Mouse (Mus musculus): ENCODE measurements at regions not wholly inside any gene's neighbourhood (a gene's known extent, or its start where the extent isn't known, plus 50 kb on each side); places are given as distances from the start of the nearest gene placed in this dataset.

GRCm38 (mm10) chr12:112274026-112274425 is 128.0 kb downstream of the Kif26a start:
- 88% methylated on average over 6 of the region's 6 CpGs for WGBS
- H3K4me3 ChIP-seq (ENCODE audit: insufficient read depth, low read depth, low read length) = no peak overlapping the region
- no peak for DNase-seq (ENCODE audit: extremely low read depth, low read depth, low spot score)

DNA sequence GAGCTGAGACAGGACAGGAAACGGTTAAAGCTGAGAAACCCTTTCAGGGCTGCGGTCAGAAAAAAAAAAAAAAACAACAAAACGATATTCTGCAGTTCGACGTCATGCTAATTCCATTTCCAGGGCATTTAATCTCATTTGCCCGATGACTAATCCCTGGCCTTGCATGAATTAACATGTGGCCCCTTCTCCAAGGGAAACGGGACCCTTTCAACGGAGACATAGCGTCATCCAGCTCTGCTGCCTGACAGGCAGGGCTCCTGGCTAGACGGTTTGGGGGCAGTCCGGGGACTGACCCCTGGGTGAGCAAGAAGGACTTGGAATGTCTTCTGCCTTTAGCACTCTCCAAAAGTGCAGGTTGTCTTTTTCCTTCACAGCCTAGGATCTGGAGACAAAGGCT is 128.7 kb downstream of the Kif26a start:
- Histone ChIP-seq H3K9ac (ENCODE audit: low read depth, low read length) (no peak overlapping the region), H3K79me2 (ENCODE audit: control insufficient read depth, insufficient read depth, low read length) (no peaks in the 10 kb centered on the region), H3K27ac (replicated peaks; ENCODE audit: insufficient read depth, low read depth, low read length) (no peak overlapping the region), H3K27me3 (ENCODE audit: control insufficient read depth, insufficient read depth, low read length) (no peaks in the 10 kb centered on the region), H3K4me1 (ENCODE audit: control insufficient read depth, insufficient read depth, low read length) (no peaks in the 10 kb centered on the region), H3K4me3 (ENCODE audit: insufficient read depth, low read depth, low read length) (no peak overlapping the region), H3K36me3 (ENCODE audit: control insufficient read depth, insufficient read depth, low read length) (no peaks in the 10 kb centered on the region)
- DNase-seq (ENCODE audit: extremely low read depth, low read depth, low spot score) = no peak
- 67% methylated on average over 11 of the region's 11 CpGs for WGBS
- TF ChIP-seq CTCF (IDR thresholded peaks at IDR 0.05; ENCODE audit: low read depth, low read length) (no peak), POLR2A (IDR thresholded peaks at IDR 0.05; ENCODE audit: extremely low read depth, insufficient read depth, low read length) (no peak)

More at GRCm38 (mm10) chr12:112274026-112274425, 128.0 kb downstream of the Kif26a start:
- Histone ChIP-seq H3K27ac (replicated peaks; ENCODE audit: insufficient read depth, low read depth, low read length) (no peak overlapping the region), H3K79me2 (ENCODE audit: control insufficient read depth, insufficient read depth, low read length) (no peaks in the 10 kb centered on the region), H3K36me3 (ENCODE audit: control insufficient read depth, insufficient read depth, low read length) (no peaks in the 10 kb centered on the region), H3K4me1 (ENCODE audit: control insufficient read depth, insufficient read depth, low read length) (no peaks in the 10 kb centered on the region), H3K9ac (ENCODE audit: low read depth, low read length) (no peak overlapping the region), H3K27me3 (ENCODE audit: control insufficient read depth, insufficient read depth, low read length) (no peaks in the 10 kb centered on the region)
- no peak for TF ChIP-seq POLR2A (IDR thresholded peaks at IDR 0.05; ENCODE audit: extremely low read depth, insufficient read depth, low read length)
- TF ChIP-seq CTCF (IDR thresholded peaks at IDR 0.05; ENCODE audit: low read depth, low read length) = no peak

DNA sequence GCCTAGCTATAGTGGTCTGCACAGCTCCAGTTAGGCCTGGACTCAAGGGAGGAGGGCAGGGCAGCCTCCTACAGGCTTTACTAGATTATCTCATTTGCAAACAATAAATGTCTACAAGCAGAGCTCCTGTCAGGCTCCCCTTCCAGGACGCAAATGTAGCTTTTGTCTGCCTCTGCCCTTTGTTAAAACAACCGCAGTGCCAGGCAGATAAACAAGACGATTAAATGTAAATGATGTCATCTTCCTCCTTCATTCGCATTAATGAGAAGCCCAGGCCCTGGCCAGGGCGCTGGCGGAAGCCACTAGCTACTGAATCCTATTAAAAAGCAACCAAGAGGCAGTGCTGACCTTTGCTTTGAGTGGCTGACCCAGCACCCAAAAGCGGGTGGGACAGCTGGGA is 130.6 kb downstream of the Kif26a start:
- Histone ChIP-seq H3K27ac (replicated peaks; ENCODE audit: insufficient read depth, low read depth, low read length) (no peak overlapping the region), H3K4me1 (ENCODE audit: control insufficient read depth, insufficient read depth, low read length) (no peaks in the 10 kb centered on the region), H3K4me3 (ENCODE audit: insufficient read depth, low read depth, low read length) (no peak overlapping the region), H3K36me3 (ENCODE audit: control insufficient read depth, insufficient read depth, low read length) (no peaks in the 10 kb centered on the region), H3K9ac (ENCODE audit: low read depth, low read length) (no peak overlapping the region), H3K27me3 (ENCODE audit: control insufficient read depth, insufficient read depth, low read length) (no peaks in the 10 kb centered on the region), H3K79me2 (ENCODE audit: control insufficient read depth, insufficient read depth, low read length) (no peaks in the 10 kb centered on the region)
- 56% methylated on average over 7 of the region's 7 CpGs for WGBS
- DNase-seq (ENCODE audit: extremely low read depth, low read depth, low spot score) = no peak
- TF ChIP-seq CTCF (IDR thresholded peaks at IDR 0.05; ENCODE audit: low read depth, low read length) (no peak), POLR2A (IDR thresholded peaks at IDR 0.05; ENCODE audit: extremely low read depth, insufficient read depth, low read length) (no peak)

DNA sequence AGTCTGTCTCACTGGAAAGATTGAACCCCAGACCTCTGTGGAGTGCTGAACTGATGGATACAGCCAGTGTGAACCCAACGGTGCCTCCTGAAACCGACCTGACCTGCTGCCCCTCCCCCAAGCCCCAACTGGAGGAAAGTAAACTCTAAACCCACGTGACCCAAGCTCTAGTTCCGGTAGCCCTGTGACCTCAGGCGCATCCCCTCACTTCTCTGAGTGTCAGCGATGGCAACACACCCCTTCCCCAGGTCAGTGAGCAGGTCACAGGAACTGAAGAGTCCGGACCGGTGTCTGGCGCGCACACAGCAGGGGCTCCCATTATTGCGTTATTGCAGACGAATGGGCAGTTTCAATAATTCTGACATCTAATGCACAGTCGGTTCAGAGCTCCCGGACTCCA is 131.5 kb downstream of the Kif26a start:
- H3K9ac ChIP-seq (ENCODE audit: low read depth, low read length) = no peak overlapping the region
- H3K27ac ChIP-seq (replicated peaks; ENCODE audit: insufficient read depth, low read depth, low read length) = no peak overlapping the region
- no peak overlapping the region for H3K4me3 ChIP-seq (ENCODE audit: insufficient read depth, low read depth, low read length)
- no peak for TF ChIP-seq CTCF (IDR thresholded peaks at IDR 0.05; ENCODE audit: low read depth, low read length)
- TF ChIP-seq POLR2A (IDR thresholded peaks at IDR 0.05; ENCODE audit: extremely low read depth, insufficient read depth, low read length) = no peak
- no peaks in the 10 kb centered on the region for H3K4me1 ChIP-seq (ENCODE audit: control insufficient read depth, insufficient read depth, low read length)
- 44% methylated on average over 14 of the region's 14 CpGs for WGBS
- H3K27me3 ChIP-seq (ENCODE audit: control insufficient read depth, insufficient read depth, low read length) = no peaks in the 10 kb centered on the region
- no peaks in the 10 kb centered on the region for H3K79me2 ChIP-seq (ENCODE audit: control insufficient read depth, insufficient read depth, low read length)
- H3K36me3 ChIP-seq (ENCODE audit: control insufficient read depth, insufficient read depth, low read length) = no peaks in the 10 kb centered on the region
- DNase-seq (ENCODE audit: extremely low read depth, low read depth, low spot score) = no peak

GRCm38 (mm10) chr12:112285096-112285495 is 139.1 kb downstream of the Kif26a start:
- TF ChIP-seq CTCF (IDR thresholded peaks at IDR 0.05; ENCODE audit: low read depth, low read length) (no peak), POLR2A (IDR thresholded peaks at IDR 0.05; ENCODE audit: extremely low read depth, insufficient read depth, low read length) (no peak)
- H3K27ac ChIP-seq (replicated peaks; ENCODE audit: insufficient read depth, low read depth, low read length) = no peak overlapping the region
- H3K79me2 ChIP-seq (ENCODE audit: control insufficient read depth, insufficient read depth, low read length) = no peaks in the 10 kb centered on the region
- H3K4me3 ChIP-seq (ENCODE audit: insufficient read depth, low read depth, low read length) = no peak overlapping the region
- no peaks in the 10 kb centered on the region for H3K36me3 ChIP-seq (ENCODE audit: control insufficient read depth, insufficient read depth, low read length)
- no peaks in the 10 kb centered on the region for H3K27me3 ChIP-seq (ENCODE audit: control insufficient read depth, insufficient read depth, low read length)
- no peak overlapping the region for H3K9ac ChIP-seq (ENCODE audit: low read depth, low read length)
- H3K4me1 ChIP-seq (ENCODE audit: control insufficient read depth, insufficient read depth, low read length) = no peaks in the 10 kb centered on the region
- 61% methylated on average over 15 of the region's 15 CpGs for WGBS
- no peak for DNase-seq (ENCODE audit: extremely low read depth, low read depth, low spot score)

DNA sequence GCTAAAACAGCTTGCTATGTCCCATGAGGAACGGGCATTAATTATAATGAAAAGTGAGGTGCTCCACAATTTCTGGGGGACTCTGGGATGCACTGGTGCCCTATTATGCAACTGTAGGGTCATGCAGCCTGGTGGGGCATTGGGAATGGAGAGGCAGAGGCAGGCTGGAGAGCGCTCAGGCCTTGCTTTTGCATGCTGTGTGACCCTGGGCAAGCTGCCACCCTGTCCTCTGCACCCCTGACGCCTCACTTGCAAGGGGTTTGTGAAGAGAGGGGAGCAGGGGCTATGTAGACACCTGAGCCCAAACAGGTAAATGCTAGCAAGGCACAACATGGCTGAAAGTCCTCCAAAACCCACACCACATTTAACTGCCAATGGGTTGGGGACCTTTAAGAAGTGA is 142.8 kb downstream of the Kif26a start:
- no peaks in the 10 kb centered on the region for H3K36me3 ChIP-seq (ENCODE audit: control insufficient read depth, insufficient read depth, low read length)
- no peak overlapping the region for H3K9ac ChIP-seq (ENCODE audit: low read depth, low read length)
- H3K79me2 ChIP-seq (ENCODE audit: control insufficient read depth, insufficient read depth, low read length) = no peaks in the 10 kb centered on the region
- DNase-seq (ENCODE audit: extremely low read depth, low read depth, low spot score) = no peak
- H3K27ac ChIP-seq (replicated peaks; ENCODE audit: insufficient read depth, low read depth, low read length) = no peak overlapping the region
- H3K4me1 ChIP-seq (ENCODE audit: control insufficient read depth, insufficient read depth, low read length) = no peaks in the 10 kb centered on the region
- TF ChIP-seq CTCF (IDR thresholded peaks at IDR 0.05; ENCODE audit: low read depth, low read length) = no peak
- no peak for TF ChIP-seq POLR2A (IDR thresholded peaks at IDR 0.05; ENCODE audit: extremely low read depth, insufficient read depth, low read length)
- no peak overlapping the region for H3K4me3 ChIP-seq (ENCODE audit: insufficient read depth, low read depth, low read length)
- H3K27me3 ChIP-seq (ENCODE audit: control insufficient read depth, insufficient read depth, low read length) = no peaks in the 10 kb centered on the region
- WGBS = 76% methylated on average over 3 of the region's 3 CpGs
